8 mouse cellular contexts compared by ENCODE assay signal in the genomic region with DNA sequence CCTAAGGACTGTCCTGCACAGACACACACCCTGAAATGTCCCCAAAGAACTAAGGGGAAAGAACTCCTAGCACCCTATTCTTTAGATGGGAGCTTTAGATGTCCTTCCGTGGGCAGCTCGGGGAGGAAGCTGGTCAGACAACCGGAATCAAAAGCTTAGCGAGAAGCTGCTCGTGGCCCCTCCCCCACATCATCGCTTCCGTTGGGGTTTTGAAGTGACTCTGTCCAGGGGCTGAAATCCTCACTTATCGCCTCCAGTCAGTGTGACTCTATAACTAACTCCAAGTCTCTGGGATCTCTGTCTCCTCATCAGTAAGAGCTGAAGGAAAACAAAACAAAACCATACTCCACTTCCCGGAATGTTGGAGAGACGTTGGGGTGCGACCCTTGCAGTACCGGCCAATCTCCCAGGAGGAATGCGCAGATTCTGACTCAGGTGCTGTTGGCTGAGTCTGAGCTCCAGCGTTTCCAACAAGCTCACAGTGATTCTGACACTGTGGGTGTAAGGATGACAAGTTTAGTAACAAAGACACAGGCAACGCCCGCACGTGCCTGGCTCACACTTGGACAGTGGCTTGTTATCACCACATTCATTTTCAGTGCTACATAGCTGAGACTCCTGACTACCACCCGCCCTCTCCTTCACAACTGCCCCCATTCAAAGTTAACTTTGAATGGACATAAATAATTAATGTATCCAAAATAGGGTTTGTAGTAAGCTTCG. TPM values are rescaled to one million over a fixed set of nuclear protein-coding genes. Genes with fewer than 3 reads are reported as not detected.
A peak's percentile ranks its signal among the peaks of the same experiment; 100 is the strongest.
DNase-seq lines count a peak whose midpoint lies in the region; ATAC-seq and TF ChIP-seq lines count a peak whose summit lies in the region.

No protein-coding gene starts in this region.

- WGBS in heart, embryonic 11.5 days (ENCODE audit: insufficient replicate concordance), result 13% methylated on average over 19 of the region's 19 CpGs
- 15% methylated on average over 19 of the region's 19 CpGs for WGBS in heart, embryonic 10.5 days
- 15% methylated on average over 19 of the region's 19 CpGs for WGBS in lung, embryonic 14.5 days

- no peaks in the 10 kb centered on the region for H3K9me3 ChIP-seq in heart, embryonic 11.5 days (replicated peaks; ENCODE audit: control insufficient read depth, low read length)
- no peaks in the 10 kb centered on the region for H3K9me3 ChIP-seq in heart, embryonic 10.5 days
- H3K9me3 ChIP-seq in lung, embryonic 14.5 days (ENCODE audit: low read depth, low read length), result no peaks in the 10 kb centered on the region

- no peak overlapping the region for H3K4me3 ChIP-seq in heart, embryonic 11.5 days (ENCODE audit: low read depth, low read length)
- no peak overlapping the region for H3K4me3 ChIP-seq in heart, embryonic 10.5 days
- H3K4me3 ChIP-seq in lung, embryonic 14.5 days (ENCODE audit: low read depth, low read length), result no peak overlapping the region

- H3K27me3 ChIP-seq in heart, embryonic 11.5 days (ENCODE audit: control insufficient read depth, insufficient read depth, low read length), result 0 out of 2 replicates have a peak, but pooled peaks cover 2% of the 10 kb centered on the region
- peaks cover 15% of the 10 kb centered on the region; the same call in 1 of the 2 replicates for H3K27me3 ChIP-seq in heart, embryonic 10.5 days (ENCODE audit: insufficient read depth, poor library complexity, severe bottlenecking)
- no peaks in the 10 kb centered on the region for H3K27me3 ChIP-seq in lung, embryonic 14.5 days (ENCODE audit: insufficient read depth, low read length)

- ATAC-seq in heart, embryonic 11.5 days (replicated peaks; ENCODE audit: insufficient number of reproducible peaks, low FRiP score, low TSS enrichment), result no peak
- ATAC-seq in lung, embryonic 14.5 days (ENCODE audit: insufficient read depth), result no peak

- DNase-seq in heart, embryonic 10.5 days (ENCODE audit: low spot score), result no peak
- peak; percentile 81 for DNase-seq in lung, embryonic 14.5 days
- no peak for DNase-seq in lung, postnatal 36 days
- peak; percentile 61 for DNase-seq in ZHBTc4 (ENCODE audit: low read depth, low spot score)
- peak; percentile 39 for DNase-seq in retina, embryonic 14.5 days (ENCODE audit: low spot score)
- no peak for DNase-seq in urinary bladder, adult 18-20 months (ENCODE audit: low spot score in 2 of 2)
- no peak for DNase-seq in layer of hippocampus, postnatal 10 days (ENCODE audit: low spot score in 2 of 2)

- no peaks in the 10 kb centered on the region for H3K36me3 ChIP-seq in heart, embryonic 11.5 days (ENCODE audit: control insufficient read depth, insufficient read depth, low read length)
- H3K36me3 ChIP-seq in heart, embryonic 10.5 days, result no peaks in the 10 kb centered on the region
- H3K36me3 ChIP-seq in lung, embryonic 14.5 days (ENCODE audit: insufficient read depth), result no peaks in the 10 kb centered on the region

- no peak overlapping the region for H3K9ac ChIP-seq in heart, embryonic 11.5 days (ENCODE audit: low read depth, low read length)
- H3K9ac ChIP-seq in lung, embryonic 14.5 days, result no peak overlapping the region

- no peak for TF ChIP-seq CTCF in lung, embryonic 14.5 days (IDR thresholded peaks at IDR 0.05; ENCODE audit: low read depth)

- peak overlapping the region; percentile 3 for H3K4me2 ChIP-seq in heart, embryonic 11.5 days
- 0 out of 2 replicates have a peak overlapping the region, but pooled peaks have one; percentile 28 for H3K4me2 ChIP-seq in lung, embryonic 14.5 days

- no peak overlapping the region for H3K27ac ChIP-seq in heart, embryonic 11.5 days (ENCODE audit: low read depth, low read length)
- H3K27ac ChIP-seq in heart, embryonic 10.5 days, result no peak overlapping the region
- H3K27ac ChIP-seq in lung, embryonic 14.5 days (ENCODE audit: low read depth), result no peak overlapping the region

- 0 out of 2 replicates have a peak, but pooled peaks cover 6% of the 10 kb centered on the region for H3K4me1 ChIP-seq in heart, embryonic 11.5 days (ENCODE audit: control insufficient read depth, insufficient read depth, low read length)
- H3K4me1 ChIP-seq in heart, embryonic 10.5 days, result peaks cover 26% of the 10 kb centered on the region
- H3K4me1 ChIP-seq in lung, embryonic 14.5 days (ENCODE audit: insufficient read depth), result no peaks in the 10 kb centered on the region

RNA-seq across cellular contexts. Expression of gene Gpatch2l, which starts 51.9 kb away (rescaled TPM):
- 10.8 and 14.2 TPM in 2 replicates for polyA plus RNA-seq in heart, embryonic 11.5 days (2014; fragmentation: Nextera tagmentation; extraction: Ambion mirVana)
- polyA plus RNA-seq in heart, embryonic 10.5 days (2016; fragmentation: Nextera tagmentation; extraction: Ambion mirVana), result 15.7 and 17.6 TPM in 2 replicates
- 16.1 and 18.2 TPM in 2 replicates for polyA plus RNA-seq in lung, embryonic 14.5 days (2014; fragmentation: Nextera tagmentation; extraction: Ambion mirVana)
- 10 to 100 TPM; 37.0 to 37.2 TPM for total RNA-seq in layer of hippocampus, postnatal 10 days (2021)

Comparison
In these comparisons a context has a peak if more than half of its experiments do, and no peak if none do; other contexts are left out.
1. DNase-seq: peak in lung, embryonic 14.5 days (single experiment), ZHBTc4 (single experiment) and retina, embryonic 14.5 days (single experiment); none in heart, embryonic 10.5 days (single experiment), lung, postnatal 36 days (single experiment), urinary bladder, adult 18-20 months (0 of 2) and layer of hippocampus, postnatal 10 days (0 of 2).